Mouse (Mus musculus) CD4-positive, CD25-positive, alpha-beta regulatory T cell, adult 2 months (primary cell): ENCODE data around the gene Zfp260.
A peak's percentile ranks its signal among the peaks of the same experiment; 100 is the strongest.
"Not testable (repeated sequence)": the region's sequence is repeated elsewhere in the genome, so short reads cannot be mapped to it uniquely, and the experiment has no call there.

ENCODE experiments used
- DNase-seq: peaks from one replicate; pipeline ENCODE4 v3.0.0-alpha.2; 2012; ENCODE audit warnings: low read depth, low spot score

Gene Zfp260

GRCm38 (mm10) chr7:30094646-30095429, at the start of gene Zfp260:
Zfp260 (plus strand) TSS chr7:30094777.
- DNase-seq, result peak; percentile 93

GRCm38 (mm10) chr7:30048126-30048525, 46.5 kb upstream of the Zfp260 start:
- DNase-seq, result no peak

- peak; percentile 92 for DNase-seq
Observed at GRCm38 (mm10) chr7:30050882-30051548, 43.6 kb upstream of the Zfp260 start, which contains the start of gene Zfp14. Zfp14 (minus strand) TSS chr7:30051380.

GRCm38 (mm10) chr7:30053591-30053990, 41.0 kb upstream of the Zfp260 start:
- DNase-seq, result no peak

- DNase-seq, result no peak
Observed at GRCm38 (mm10) chr7:30060341-30060740, 34.2 kb upstream of the Zfp260 start.

GRCm38 (mm10) chr7:30062478-30062877, 32.1 kb upstream of the Zfp260 start:
- peak; percentile 36 for DNase-seq

GRCm38 (mm10) chr7:30064622-30065021, 30.0 kb upstream of the Zfp260 start:
- no peak for DNase-seq

- DNase-seq, result peak; percentile 91
Observed at GRCm38 (mm10) chr7:30072146-30073028, 22.2 kb upstream of the Zfp260 start, which contains the start of gene Zfp82. Zfp82 (minus strand) TSS chr7:30072900.

- DNase-seq, result no peak
Observed at GRCm38 (mm10) chr7:30086524-30086923, 8.1 kb upstream of the Zfp260 start.

- no peak for DNase-seq
Observed at GRCm38 (mm10) chr7:30089405-30089804, 5.2 kb upstream of the Zfp260 start.

GRCm38 (mm10) chr7:30090092-30090969, 4.2 kb upstream of the Zfp260 start, which contains the start of the genes Gm26920 and Zfp566:
Gm26920 (minus strand) TSS chr7:30090410.
Zfp566 (minus strand) TSS chr7:30090527.
- DNase-seq, result peak; percentile 99

- DNase-seq, result peak; percentile 71
Observed at GRCm38 (mm10) chr7:30090970-30091585, 3.5 kb upstream of the Zfp260 start.

- DNase-seq, result peak; percentile 57
Observed at GRCm38 (mm10) chr7:30092666-30093065, 1.9 kb upstream of the Zfp260 start.

GRCm38 (mm10) chr7:30093918-30094415, 610 bp upstream of the Zfp260 start:
- DNase-seq, result no peak

GRCm38 (mm10) chr7:30095551-30096125, 1.1 kb downstream of the Zfp260 start:
- DNase-seq, result peak; percentile 31

GRCm38 (mm10) chr7:30099297-30099696, 4.7 kb downstream of the Zfp260 start:
- DNase-seq, result peak; percentile 94

- DNase-seq, result no peak
Observed at GRCm38 (mm10) chr7:30116076-30116475, 21.5 kb downstream of the Zfp260 start.

- not testable (repeated sequence) for DNase-seq
Observed at GRCm38 (mm10) chr7:30117935-30118334, 23.4 kb downstream of the Zfp260 start.
